Mouse (Mus musculus) liver, postnatal 0 days (tissue): Measurements from ENCODE around the gene Gemin4.

Source experiments
- CTCF ChIP-seq: sonication (generic); IDR thresholded peaks from 2 replicates; pipeline ENCODE4 v1.5.1; 2016; ENCODE audit warnings: antibody characterized with exemption, low read depth
- EP300 ChIP-seq: IDR thresholded peaks from 2 replicates; pipeline ENCODE4 v1.6.1; 2016; ENCODE audit warnings: antibody characterized with exemption, low read depth, mild to moderate bottlenecking

GRCm38 (mm10) chr11:76206793-76207192, 10.7 kb downstream of the Gemin4 start:
- TF ChIP-seq CTCF: no peak
- TF ChIP-seq EP300: no peak
